Mouse (Mus musculus) layer of hippocampus, adult 6 months (tissue): ENCODE results near the gene Gm11172. TPM values are rescaled to one million over a fixed set of nuclear protein-coding genes. Genes with fewer than 3 reads are reported as not detected.

Experiments used
- long read RNA-seq, 2 experiments: library from polyadenylated mRNA; unstranded; transcript quantifications; one replicate each; pipeline ENCODE4 v2.0.0; 2019 to 2020
- polyA plus RNA-seq: library from polyadenylated mRNA; unstranded; fragments of <200 nt; fragmentation: Nextera tagmentation; gene quantifications from 2 replicates; pipeline ENCODE4 v1.2.3, GENCODE M21; 2021

Gene Gm11172
- polyA plus RNA-seq = not detected in 2 replicates
- long read RNA-seq, experiment 1 = 0 reads
- long read RNA-seq, experiment 2 = 0 reads

GRCm38 (mm10) chr16:10812865-10813371 is at the start of gene Gm11172:
Gene Gm11172, plus strand, starts transcription at chr16:10812915.

DNA sequence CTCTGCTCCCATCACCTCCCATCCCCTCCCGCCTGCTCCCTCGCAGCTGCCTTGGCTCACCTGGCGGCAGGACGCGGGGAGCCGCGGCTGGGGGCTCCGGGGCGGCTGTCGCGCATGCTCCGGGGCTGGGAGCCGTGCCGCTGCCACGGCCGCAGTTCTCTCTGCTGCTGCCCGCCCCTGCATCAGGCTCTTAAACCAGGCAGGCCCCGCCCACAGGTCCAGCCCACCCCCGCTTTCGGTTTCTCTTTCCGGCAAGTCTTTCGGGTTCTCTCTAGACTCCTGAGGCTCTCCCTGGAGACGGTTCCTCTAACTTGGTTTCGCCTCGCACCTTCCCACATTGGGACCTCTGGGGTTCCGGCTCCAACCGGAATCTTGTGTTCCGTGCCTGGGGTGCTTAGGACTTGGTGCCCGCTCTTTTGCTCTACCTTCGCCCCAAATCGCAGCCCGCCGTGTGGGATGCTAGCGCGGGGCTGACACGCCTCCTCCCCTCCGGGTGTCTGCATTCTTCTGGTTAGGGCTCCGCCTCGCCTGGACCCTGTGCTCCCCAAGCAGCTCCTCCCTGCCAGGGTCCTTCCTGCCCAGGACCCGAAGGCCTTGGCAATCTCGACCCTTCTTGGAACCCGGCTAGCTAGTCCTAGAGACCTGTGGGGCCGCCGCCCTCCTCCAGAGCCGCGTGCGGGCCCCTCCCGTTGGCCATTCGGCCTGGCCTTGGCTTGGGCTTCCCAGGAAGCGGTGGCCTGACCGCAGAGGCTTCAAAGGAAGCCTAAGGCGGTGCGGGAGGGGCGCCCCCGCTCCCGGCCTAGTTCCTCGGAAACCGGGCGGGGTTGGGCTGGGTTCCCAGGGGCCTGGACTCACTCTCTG is 27.1 kb upstream of the Gm11172 start, which contains the start of gene Socs1:
TSS of gene Socs1 (minus strand) at position 166 of the 861 bp plus-strand sequence.

DNA sequence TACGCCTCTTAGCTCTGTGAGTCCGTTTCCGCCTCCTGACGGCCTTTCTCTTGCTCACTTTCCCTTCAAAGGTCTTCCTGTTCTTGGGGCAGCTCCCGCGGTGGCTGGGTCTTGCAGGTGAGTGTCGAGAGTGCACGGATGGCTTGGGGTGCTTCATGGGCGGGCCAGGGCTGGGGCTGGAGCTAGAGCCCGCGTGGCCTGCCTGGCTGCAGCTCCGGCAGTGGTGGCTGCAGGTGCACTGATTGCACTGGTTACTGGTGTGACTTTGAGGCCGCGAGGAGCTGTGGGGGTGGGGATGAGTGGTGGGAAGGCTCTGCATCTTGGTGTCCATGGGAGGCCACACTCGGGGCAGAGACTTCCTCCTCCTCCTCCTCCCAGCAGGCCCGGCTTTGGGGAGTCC is 24.4 kb upstream of the Gm11172 start, which contains the start of gene Tnp2:
TSS of gene Tnp2 (minus strand) at position 390 of the 400 bp plus-strand sequence.

DNA sequence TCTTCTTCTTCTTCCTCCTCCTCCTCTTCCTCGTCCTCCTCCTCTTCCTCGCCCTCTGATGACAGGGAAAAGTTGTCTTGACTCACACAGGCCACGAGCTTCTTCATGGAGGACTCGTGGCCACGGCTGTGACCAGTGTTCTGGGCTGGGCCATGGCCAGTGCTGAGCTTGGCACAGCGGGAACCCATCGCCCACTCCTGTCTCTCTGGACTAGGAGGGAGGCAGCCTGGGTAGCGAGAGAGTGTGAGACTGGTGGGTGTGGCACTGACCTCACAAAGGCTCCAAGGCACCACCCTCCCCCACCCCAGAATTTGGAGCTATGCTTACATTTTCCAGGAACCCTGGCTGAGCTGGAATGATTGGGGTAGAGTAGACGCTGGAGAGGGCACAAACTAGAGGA is 22.0 kb upstream of the Gm11172 start, which contains the start of gene Prm3:
TSS of gene Prm3 (minus strand) at position 213 of the 400 bp plus-strand sequence.

GRCm38 (mm10) chr16:10796034-10796433 is 16.7 kb upstream of the Gm11172 start, which contains the start of gene Prm2:
Gene Prm2, minus strand, starts transcription at chr16:10796134.

DNA sequence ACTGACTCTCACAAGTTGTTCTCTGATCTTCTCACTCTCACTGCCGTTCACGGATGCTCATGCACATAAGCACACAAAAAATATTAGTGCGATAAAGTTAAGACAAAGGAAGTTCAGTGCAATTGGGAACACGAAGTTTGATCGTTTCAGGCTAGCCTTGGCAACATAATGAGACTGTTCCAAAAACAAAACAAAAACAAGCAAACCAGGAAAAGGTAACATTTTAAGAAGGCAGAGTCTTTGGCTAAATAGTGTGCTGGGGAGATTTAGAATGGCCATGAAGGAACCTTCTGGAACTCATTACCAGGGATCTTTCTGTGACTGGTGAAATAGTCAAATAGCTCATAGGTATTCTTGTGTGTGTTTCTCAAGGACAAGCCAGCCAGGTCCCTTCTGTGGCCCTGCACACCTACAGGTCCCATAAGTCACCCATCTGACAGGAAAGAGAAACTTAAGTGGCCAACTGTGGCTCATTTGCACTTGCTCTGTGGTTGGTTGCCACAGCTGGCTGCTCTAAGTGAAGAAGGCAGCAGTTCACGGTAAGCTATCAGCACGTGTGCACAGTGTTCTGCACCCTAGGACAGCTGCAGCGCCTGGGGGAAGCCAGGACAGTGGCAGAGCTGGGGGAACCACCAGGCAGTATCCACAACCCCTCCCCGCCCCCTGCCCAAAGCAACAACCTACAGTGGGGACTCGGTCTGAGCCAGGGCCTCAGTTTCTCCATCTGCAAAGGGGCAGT is 6.8 kb upstream of the Gm11172 start, which contains the start of gene Prm1:
TSS of gene Prm1 (minus strand) at position 51 of the 739 bp plus-strand sequence.

GRCm38 (mm10) chr16:10834911-10835587 is 22.3 kb downstream of the Gm11172 start, which contains the start of gene Rmi2:
Gene Rmi2, plus strand, starts transcription at chr16:10835059.

Other genes with a start within 250 kb of the Gm11172 start
- 0.58 and 0.74 TPM in 2 replicates for gene Socs1, start 27.4 kb upstream of the Gm11172 start, polyA plus RNA-seq
- gene Tnp2, start 24.3 kb upstream of the Gm11172 start, polyA plus RNA-seq = not detected in 2 replicates
- not detected in 2 replicates for gene Prm3, start 22.0 kb upstream of the Gm11172 start, polyA plus RNA-seq
- gene Prm2, start 16.8 kb upstream of the Gm11172 start, polyA plus RNA-seq = not detected in 2 replicates
- not detected in 2 replicates for gene Prm1, start 7.1 kb upstream of the Gm11172 start, polyA plus RNA-seq
- 0.06 and 0.08 TPM in 2 replicates for gene Rmi2, start 22.1 kb downstream of the Gm11172 start, polyA plus RNA-seq
- gene Snn, start 248.0 kb downstream of the Gm11172 start, polyA plus RNA-seq = 30.0 and 39.6 TPM in 2 replicates